Mouse (Mus musculus): ENCODE results near the gene Mlxipl. TPM values are rescaled to one million over a fixed set of nuclear protein-coding genes. Genes with fewer than 3 reads are reported as not detected.

The Mlxipl gene
- polyA plus RNA-seq, 1 experiment from 2014 or later = 0.60 TPM

GRCm38 (mm10) chr5:135144469-135144868 is 54.8 kb downstream of the Mlxipl start:
- Histone ChIP-seq H3K9ac (ENCODE audit: low read length) (no peak overlapping the region), H3K4me1 (ENCODE audit: control insufficient read depth, insufficient read depth, low read length) (no peaks in the 10 kb centered on the region), H3K9me3 (ENCODE audit: control insufficient read depth, low read length) (no peaks in the 10 kb centered on the region), H3K4me3 (ENCODE audit: low read depth, low read length) (no peak overlapping the region), H3K4me2 (ENCODE audit: low read depth) (no peak overlapping the region), H3K27ac (ENCODE audit: low read depth, low read length) (no peak overlapping the region), H3K27me3 (ENCODE audit: control insufficient read depth, insufficient read depth, low read length) (no peaks in the 10 kb centered on the region), H3K36me3 (ENCODE audit: control insufficient read depth, insufficient read depth, low read length) (no peaks in the 10 kb centered on the region)
- ATAC-seq (ENCODE audit: insufficient read depth, low FRiP score, low TSS enrichment) (no peak), DNase-seq (ENCODE audit: low spot score) (no peak)
- WGBS = 66% methylated on average over 4 of the region's 4 CpGs

DNA sequence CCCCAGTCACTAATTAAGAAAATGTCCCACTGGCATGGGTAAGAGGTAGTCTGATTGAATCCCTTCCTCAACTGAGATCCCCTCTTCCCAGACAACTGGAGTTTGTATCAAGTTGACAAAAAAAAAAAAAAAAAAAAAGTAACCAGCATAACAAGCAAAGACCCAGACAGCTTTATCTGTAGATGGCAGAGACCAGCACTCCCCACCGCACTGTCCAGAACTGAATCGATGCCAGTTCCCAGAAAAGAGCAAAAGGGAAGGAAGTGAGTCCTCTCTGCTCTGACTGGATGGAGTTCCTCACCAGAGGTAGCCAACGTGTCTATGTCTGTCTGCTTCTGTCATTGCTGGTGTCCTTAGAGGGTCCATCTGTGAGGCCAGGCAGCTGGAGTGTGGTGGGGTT is 55.8 kb downstream of the Mlxipl start:
- no peak overlapping the region for H3K4me2 ChIP-seq (ENCODE audit: low read depth)
- ATAC-seq (ENCODE audit: insufficient read depth, low FRiP score, low TSS enrichment) (no peak), DNase-seq (ENCODE audit: low spot score) (no peak)
- H3K36me3 ChIP-seq (ENCODE audit: control insufficient read depth, insufficient read depth, low read length) = no peaks in the 10 kb centered on the region
- 77% methylated on average over 3 of the region's 3 CpGs for WGBS
- no peaks in the 10 kb centered on the region for H3K27me3 ChIP-seq (ENCODE audit: control insufficient read depth, insufficient read depth, low read length)
- no peak overlapping the region for H3K27ac ChIP-seq (ENCODE audit: low read depth, low read length)
- H3K9me3 ChIP-seq (ENCODE audit: control insufficient read depth, low read length) = no peaks in the 10 kb centered on the region
- H3K4me1 ChIP-seq (ENCODE audit: control insufficient read depth, insufficient read depth, low read length) = no peaks in the 10 kb centered on the region
- H3K9ac ChIP-seq (ENCODE audit: low read length) = no peak overlapping the region
- no peak overlapping the region for H3K4me3 ChIP-seq (ENCODE audit: low read depth, low read length)

- no peak overlapping the region for H3K27ac ChIP-seq (ENCODE audit: low read depth, low read length)
- no peak overlapping the region for H3K9ac ChIP-seq (ENCODE audit: low read length)
- ATAC-seq (ENCODE audit: insufficient read depth, low FRiP score, low TSS enrichment) (no peak), DNase-seq (ENCODE audit: low spot score) (no peak)
- no peaks in the 10 kb centered on the region for H3K27me3 ChIP-seq (ENCODE audit: control insufficient read depth, insufficient read depth, low read length)
- H3K4me1 ChIP-seq (ENCODE audit: control insufficient read depth, insufficient read depth, low read length) = no peaks in the 10 kb centered on the region
- H3K4me3 ChIP-seq (ENCODE audit: low read depth, low read length) = no peak overlapping the region
- no peaks in the 10 kb centered on the region for H3K36me3 ChIP-seq (ENCODE audit: control insufficient read depth, insufficient read depth, low read length)
- no peaks in the 10 kb centered on the region for H3K9me3 ChIP-seq (ENCODE audit: control insufficient read depth, low read length)
- H3K4me2 ChIP-seq (ENCODE audit: low read depth) = no peak overlapping the region
These were observed 56.3 kb downstream of the Mlxipl start for GRCm38 (mm10) chr5:135145955-135146354.

DNA sequence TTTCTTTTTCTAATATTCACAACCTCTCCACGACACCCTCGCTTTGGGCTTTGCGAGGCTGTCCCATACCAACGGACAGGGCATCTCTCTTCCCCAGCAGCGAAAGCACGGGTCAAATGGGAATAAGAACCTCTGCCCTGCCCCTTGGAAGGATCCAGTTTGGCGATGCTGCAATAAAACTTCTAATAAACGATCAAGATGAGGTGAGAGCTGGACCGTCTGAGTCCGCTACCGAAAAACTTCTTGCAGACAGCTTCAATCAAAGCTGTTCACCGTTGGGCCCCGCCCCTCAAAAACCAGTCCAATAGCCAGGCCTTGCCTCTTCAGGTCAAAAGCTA is 59.0 kb downstream of the Mlxipl start:
- DNase-seq (ENCODE audit: low spot score) (no peak), ATAC-seq (ENCODE audit: insufficient read depth, low FRiP score, low TSS enrichment) (no peak; the same call in 1 of the 2 replicates)
- H3K27ac ChIP-seq (ENCODE audit: low read depth, low read length) = peak overlapping the region; percentile 45; the same call in 1 of the 2 replicates
- peak overlapping the region; percentile 49 for H3K9ac ChIP-seq (ENCODE audit: low read length)
- no peaks in the 10 kb centered on the region for H3K36me3 ChIP-seq (ENCODE audit: control insufficient read depth, insufficient read depth, low read length)
- no peaks in the 10 kb centered on the region for H3K9me3 ChIP-seq (ENCODE audit: control insufficient read depth, low read length)
- 0% methylated on average over 13 of the region's 13 CpGs for WGBS
- H3K27me3 ChIP-seq (ENCODE audit: control insufficient read depth, insufficient read depth, low read length) = no peaks in the 10 kb centered on the region
- H3K4me2 ChIP-seq (ENCODE audit: low read depth) = peak overlapping the region; percentile 90
- H3K4me1 ChIP-seq (ENCODE audit: control insufficient read depth, insufficient read depth, low read length) = no peaks in the 10 kb centered on the region
- H3K4me3 ChIP-seq (ENCODE audit: low read depth, low read length) = peak overlapping the region; percentile 77

DNA sequence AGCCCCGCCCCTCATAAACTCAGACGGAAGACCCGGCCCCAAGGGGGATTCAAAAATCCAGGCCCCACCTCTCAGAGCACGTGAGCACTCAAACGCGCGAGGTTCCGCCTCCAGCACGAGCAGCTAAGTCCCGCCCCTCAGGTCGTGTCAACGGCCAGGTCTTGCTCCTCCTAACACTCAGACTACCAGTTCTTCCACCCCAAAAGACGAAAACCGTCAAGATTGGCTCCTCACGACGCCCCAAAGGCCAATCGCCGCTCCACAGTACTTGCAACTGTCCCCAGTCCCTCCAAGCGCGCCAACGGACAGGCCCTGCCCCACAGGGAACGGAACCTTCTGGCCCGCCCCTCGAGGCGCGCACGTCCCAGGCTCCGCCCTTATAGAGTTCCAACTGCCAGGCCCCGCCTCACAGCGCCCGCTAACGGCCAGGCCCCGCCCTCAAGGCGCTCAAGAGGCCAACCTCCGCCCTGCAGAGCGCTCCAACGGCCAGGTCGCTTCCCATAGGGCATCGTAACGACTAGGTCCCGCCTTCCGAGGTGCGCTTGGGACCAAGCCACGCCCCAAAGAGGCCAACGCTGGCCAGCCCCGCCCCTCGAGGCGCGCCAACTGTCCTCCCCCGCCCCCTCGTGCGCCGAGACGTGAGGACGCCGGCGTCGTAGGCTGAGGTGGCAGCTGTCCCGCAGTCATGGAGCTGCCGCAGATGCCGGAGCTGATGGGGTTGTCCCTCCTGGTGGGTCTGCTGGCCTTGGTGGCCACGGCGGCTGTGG is 59.5 kb downstream of the Mlxipl start, which contains the start of gene Tbl2:
TSS of gene Tbl2 (plus strand) at position 605 of the 767 bp plus-strand sequence.
- H3K4me2 ChIP-seq (ENCODE audit: low read depth) = peak within 1 kb of the TSS; percentile 90
- peak within 1 kb of the TSS; percentile 78 for H3K9ac ChIP-seq (ENCODE audit: low read length)
- H3K9me3 ChIP-seq (ENCODE audit: control insufficient read depth, low read length) = no peaks in the 10 kb centered on the region
- no peaks in the 10 kb centered on the region for H3K27me3 ChIP-seq (ENCODE audit: control insufficient read depth, insufficient read depth, low read length)
- H3K36me3 ChIP-seq (ENCODE audit: control insufficient read depth, insufficient read depth, low read length) = peaks cover 2% of the 10 kb centered on the region
- WGBS = under 1% methylated on average over 63 of the region's 63 CpGs
- no peaks in the 10 kb centered on the region for H3K4me1 ChIP-seq (ENCODE audit: control insufficient read depth, insufficient read depth, low read length)
- H3K4me3 ChIP-seq (ENCODE audit: low read depth, low read length) = peak within 1 kb of the TSS; percentile 77
- ATAC-seq (ENCODE audit: insufficient read depth, low FRiP score, low TSS enrichment) = peak; percentile 99
- peak; percentile 99 for DNase-seq (ENCODE audit: low spot score)
- H3K27ac ChIP-seq (ENCODE audit: low read depth, low read length) = peak within 1 kb of the TSS; percentile 75

DNA sequence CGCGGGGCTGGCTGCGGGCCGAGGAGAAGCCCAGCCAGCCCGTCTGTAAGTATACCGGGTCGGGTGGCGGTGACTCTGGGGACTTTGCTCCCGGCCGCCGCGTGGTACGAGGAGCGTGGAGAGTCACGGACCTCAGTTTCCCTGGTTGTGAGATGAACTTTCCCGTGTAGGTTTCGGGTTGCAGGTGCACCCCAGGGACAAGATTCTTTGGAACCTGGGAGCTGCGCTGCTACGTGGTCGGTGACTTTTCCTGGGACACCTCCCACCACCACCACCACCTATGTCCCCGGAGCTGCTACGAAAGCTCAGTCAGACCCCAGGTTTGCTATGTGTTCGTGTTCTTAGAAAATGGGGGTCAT is 60.1 kb downstream of the Mlxipl start:
- Histone ChIP-seq H3K27me3 (ENCODE audit: control insufficient read depth, insufficient read depth, low read length) (no peaks in the 10 kb centered on the region), H3K9ac (ENCODE audit: low read length) (peak overlapping the region; percentile 78), H3K36me3 (ENCODE audit: control insufficient read depth, insufficient read depth, low read length) (peaks cover 5% of the 10 kb centered on the region), H3K9me3 (ENCODE audit: control insufficient read depth, low read length) (no peaks in the 10 kb centered on the region), H3K4me3 (ENCODE audit: low read depth, low read length) (peak overlapping the region; percentile 77), H3K4me1 (ENCODE audit: control insufficient read depth, insufficient read depth, low read length) (no peaks in the 10 kb centered on the region), H3K27ac (ENCODE audit: low read depth, low read length) (peak overlapping the region; percentile 75), H3K4me2 (ENCODE audit: low read depth) (peak overlapping the region; percentile 90)
- WGBS = 0% methylated on average over 23 of the region's 23 CpGs
- no peak for ATAC-seq (ENCODE audit: insufficient read depth, low FRiP score, low TSS enrichment)
- DNase-seq (ENCODE audit: low spot score) = no peak

DNA sequence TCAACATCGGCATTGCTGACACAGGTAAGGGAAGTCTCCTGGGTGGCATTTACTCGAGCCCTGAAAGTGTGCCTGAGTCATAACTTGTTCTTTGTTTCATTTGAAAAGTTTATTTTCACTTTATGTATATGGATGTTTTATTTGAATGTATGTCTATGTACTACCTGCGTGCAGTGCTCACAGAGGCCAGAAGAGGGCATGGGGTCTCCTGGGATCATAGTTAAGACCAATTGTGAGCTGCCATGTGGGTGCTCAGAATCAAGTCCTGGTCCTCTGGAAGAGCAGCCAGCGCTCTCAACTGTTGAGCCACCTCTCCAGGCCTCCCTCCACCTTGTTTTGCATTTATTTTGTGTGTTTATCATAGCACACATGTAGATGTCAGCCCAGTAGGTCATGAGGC is 66.8 kb downstream of the Mlxipl start:
- Histone ChIP-seq H3K4me3 (ENCODE audit: low read depth, low read length) (no peak overlapping the region), H3K9ac (ENCODE audit: low read length) (no peak overlapping the region), H3K27me3 (ENCODE audit: control insufficient read depth, insufficient read depth, low read length) (no peaks in the 10 kb centered on the region), H3K4me2 (ENCODE audit: low read depth) (no peak overlapping the region), H3K4me1 (ENCODE audit: control insufficient read depth, insufficient read depth, low read length) (no peaks in the 10 kb centered on the region), H3K9me3 (ENCODE audit: control insufficient read depth, low read length) (no peaks in the 10 kb centered on the region), H3K36me3 (ENCODE audit: control insufficient read depth, insufficient read depth, low read length) (peaks cover 32% of the 10 kb centered on the region), H3K27ac (ENCODE audit: low read depth, low read length) (no peak overlapping the region)
- DNase-seq (ENCODE audit: low spot score) (no peak), ATAC-seq (ENCODE audit: insufficient read depth, low FRiP score, low TSS enrichment) (no peak)
- 98% methylated on average over 4 of the region's 4 CpGs for WGBS

DNA sequence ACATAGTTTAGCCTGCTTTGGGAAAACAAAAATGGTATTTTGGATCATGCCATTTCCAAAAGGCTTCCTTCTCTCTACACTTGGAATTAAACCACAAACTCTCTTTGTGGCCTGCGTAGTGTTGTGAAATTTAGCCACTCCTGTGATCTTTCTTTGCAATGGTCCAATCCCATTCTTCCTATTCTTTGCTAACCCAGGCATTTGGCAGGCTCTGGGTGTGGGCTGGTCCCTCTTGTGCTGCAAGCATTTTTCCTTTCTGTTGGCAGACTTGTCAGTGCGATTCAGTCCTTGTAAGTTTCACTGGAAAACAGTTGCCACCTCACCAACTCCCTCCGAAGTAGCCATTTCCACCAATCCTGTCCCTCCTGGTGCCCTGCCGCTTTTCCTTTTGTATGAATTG is 71.5 kb downstream of the Mlxipl start:
- no peak overlapping the region for H3K27ac ChIP-seq (ENCODE audit: low read depth, low read length)
- no peaks in the 10 kb centered on the region for H3K27me3 ChIP-seq (ENCODE audit: control insufficient read depth, insufficient read depth, low read length)
- H3K9me3 ChIP-seq (ENCODE audit: control insufficient read depth, low read length) = no peaks in the 10 kb centered on the region
- H3K36me3 ChIP-seq (ENCODE audit: control insufficient read depth, insufficient read depth, low read length) = peaks cover 21% of the 10 kb centered on the region
- no peak overlapping the region for H3K4me2 ChIP-seq (ENCODE audit: low read depth)
- H3K9ac ChIP-seq (ENCODE audit: low read length) = no peak overlapping the region
- no peaks in the 10 kb centered on the region for H3K4me1 ChIP-seq (ENCODE audit: control insufficient read depth, insufficient read depth, low read length)
- 93% methylated on average over 4 of the region's 4 CpGs for WGBS
- ATAC-seq (ENCODE audit: insufficient read depth, low FRiP score, low TSS enrichment) (no peak), DNase-seq (ENCODE audit: low spot score) (no peak)
- H3K4me3 ChIP-seq (ENCODE audit: low read depth, low read length) = no peak overlapping the region

DNA sequence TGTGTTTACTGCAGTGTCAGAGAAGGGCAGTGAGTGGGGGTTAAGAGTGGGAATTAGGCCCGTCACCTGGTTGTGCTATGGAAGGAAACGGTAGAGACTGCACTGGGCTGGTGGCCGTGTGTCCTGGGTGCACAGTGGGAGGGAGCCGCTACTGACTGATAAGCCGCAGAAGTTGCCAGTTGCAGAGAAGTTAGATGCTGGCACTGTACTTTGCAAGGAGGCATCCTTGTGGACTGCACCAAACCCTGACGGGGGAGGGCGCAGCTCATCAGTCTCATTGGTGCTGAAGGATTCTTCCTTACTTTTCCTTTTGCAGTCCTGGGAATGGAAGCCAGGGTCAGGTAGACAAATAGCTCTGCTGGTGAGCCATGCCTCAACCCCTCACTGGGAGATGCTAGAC is 72.0 kb downstream of the Mlxipl start:
- Histone ChIP-seq H3K4me2 (ENCODE audit: low read depth) (no peak overlapping the region), H3K4me1 (ENCODE audit: control insufficient read depth, insufficient read depth, low read length) (no peaks in the 10 kb centered on the region), H3K36me3 (ENCODE audit: control insufficient read depth, insufficient read depth, low read length) (peaks cover 17% of the 10 kb centered on the region), H3K27ac (ENCODE audit: low read depth, low read length) (no peak overlapping the region), H3K27me3 (ENCODE audit: control insufficient read depth, insufficient read depth, low read length) (no peaks in the 10 kb centered on the region), H3K4me3 (ENCODE audit: low read depth, low read length) (no peak overlapping the region), H3K9ac (ENCODE audit: low read length) (no peak overlapping the region), H3K9me3 (ENCODE audit: control insufficient read depth, low read length) (no peaks in the 10 kb centered on the region)
- WGBS = 94% methylated on average over 7 of the region's 7 CpGs
- ATAC-seq (ENCODE audit: insufficient read depth, low FRiP score, low TSS enrichment) = no peak
- no peak for DNase-seq (ENCODE audit: low spot score)

Measured in neural tube, embryonic 11.5 days (tissue).